Mouse (Mus musculus) pancreas, adult 10 weeks (tissue): ENCODE results near the gene Olfr764-ps1. TPM values are rescaled to one million over a fixed set of nuclear protein-coding genes. Genes with fewer than 3 reads are reported as not detected.

Source experiments
- polyA plus RNA-seq: library from polyadenylated mRNA; stranded (reverse); fragments of 350-450 nt; fragmentation: Illumina TruSeq; extraction: RNeasy Lipid Tissue Mini Kit (QIAGEN cat#74804); gene quantifications from one replicate; pipeline ENCODE4 v1.2.3, GENCODE M21; 2015; ENCODE audit warnings: low read depth, low replicate concordance; ENCODE audit not compliant: insufficient read depth

Gene Olfr764-ps1
- polyA plus RNA-seq, result not detected

DNA sequence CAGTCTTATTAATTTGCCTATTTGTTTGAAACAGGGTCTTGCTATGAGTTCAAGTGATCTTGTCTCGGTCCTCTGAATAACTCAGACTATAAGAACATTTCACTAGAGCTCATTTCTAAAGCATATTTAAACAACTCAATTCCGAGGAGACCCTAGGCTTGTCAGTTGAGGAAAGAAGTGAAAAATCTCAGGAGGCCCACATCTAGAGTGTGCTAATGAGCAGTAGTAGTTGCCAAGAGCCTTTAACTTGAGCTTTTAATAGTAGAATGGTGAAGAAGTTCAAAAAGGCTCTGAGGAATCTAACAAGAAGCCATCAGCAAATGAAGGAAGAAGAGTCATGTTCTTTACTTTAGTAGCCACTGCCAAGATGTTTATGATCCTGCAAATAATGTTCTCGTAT, at the start of gene Olfr764-ps1:
Gene Olfr764-ps1, minus strand, starts transcription at position 101 of the 400 bp plus-strand sequence.

DNA sequence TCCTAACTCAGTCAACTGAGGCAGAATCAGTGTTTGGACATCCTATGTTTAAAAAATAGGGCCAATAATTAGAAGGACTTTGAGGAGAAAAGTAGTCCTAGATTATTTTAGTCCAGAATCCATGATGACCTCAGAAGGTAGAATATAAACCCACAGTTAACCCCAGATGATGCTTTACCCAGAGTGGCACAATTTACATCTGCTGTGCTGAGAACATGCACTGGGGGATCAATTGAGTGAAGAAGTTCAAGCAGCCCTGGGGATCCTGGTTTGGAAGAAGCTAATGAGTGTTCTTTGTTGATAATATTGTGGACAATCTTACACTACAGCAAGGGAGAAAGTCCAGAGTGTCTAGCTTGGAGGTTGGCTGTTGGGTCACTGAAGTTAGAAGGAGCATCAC, 43.1 kb upstream of the Olfr764-ps1 start, which contains the start of gene Olfr767:
Gene Olfr767, minus strand, starts transcription at position 101 of the 400 bp plus-strand sequence.

DNA sequence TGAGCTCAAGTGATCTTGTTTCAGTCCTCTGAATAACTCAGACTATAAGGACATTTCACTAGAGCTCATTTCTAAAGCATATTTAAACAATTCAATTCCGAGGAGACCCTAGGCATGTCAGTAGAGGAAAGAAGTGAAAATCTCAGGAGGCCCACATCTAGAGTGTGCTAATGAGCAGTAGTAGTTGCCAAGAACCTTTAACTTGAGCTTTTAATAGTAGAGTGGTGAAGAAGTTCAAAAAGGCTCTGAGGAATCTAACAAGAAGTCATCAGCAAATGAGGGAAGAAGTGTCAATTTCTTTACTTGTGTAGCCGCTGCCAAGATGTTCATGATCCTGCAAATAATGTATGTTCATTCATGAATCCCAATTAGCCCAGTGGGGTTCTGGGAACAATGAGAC, 29.2 kb upstream of the Olfr764-ps1 start, which contains the start of gene Olfr766-ps1:
Gene Olfr766-ps1, minus strand, starts transcription at position 101 of the 400 bp plus-strand sequence.

DNA sequence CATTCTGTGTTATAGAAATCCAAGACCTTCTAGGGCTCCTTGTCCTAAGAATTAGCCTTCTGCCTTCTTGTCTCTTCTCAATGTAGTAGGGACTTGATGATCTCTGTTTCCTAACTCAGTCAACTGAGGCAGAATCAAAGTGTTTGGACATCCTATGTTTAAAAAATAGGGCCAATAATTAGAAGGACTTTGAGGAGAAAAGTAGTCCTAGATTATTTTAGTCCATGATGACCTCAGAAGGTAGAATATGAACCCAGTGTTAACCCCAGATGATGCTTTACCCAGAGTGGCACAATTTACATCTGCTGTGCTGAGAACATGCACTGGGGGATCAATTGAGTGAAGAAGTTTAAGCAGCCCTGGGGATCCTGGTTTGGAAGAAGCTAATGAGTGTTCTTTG, 10.2 kb upstream of the Olfr764-ps1 start, which contains the start of gene Olfr765:
Gene Olfr765, minus strand, starts transcription at position 101 of the 400 bp plus-strand sequence.

DNA sequence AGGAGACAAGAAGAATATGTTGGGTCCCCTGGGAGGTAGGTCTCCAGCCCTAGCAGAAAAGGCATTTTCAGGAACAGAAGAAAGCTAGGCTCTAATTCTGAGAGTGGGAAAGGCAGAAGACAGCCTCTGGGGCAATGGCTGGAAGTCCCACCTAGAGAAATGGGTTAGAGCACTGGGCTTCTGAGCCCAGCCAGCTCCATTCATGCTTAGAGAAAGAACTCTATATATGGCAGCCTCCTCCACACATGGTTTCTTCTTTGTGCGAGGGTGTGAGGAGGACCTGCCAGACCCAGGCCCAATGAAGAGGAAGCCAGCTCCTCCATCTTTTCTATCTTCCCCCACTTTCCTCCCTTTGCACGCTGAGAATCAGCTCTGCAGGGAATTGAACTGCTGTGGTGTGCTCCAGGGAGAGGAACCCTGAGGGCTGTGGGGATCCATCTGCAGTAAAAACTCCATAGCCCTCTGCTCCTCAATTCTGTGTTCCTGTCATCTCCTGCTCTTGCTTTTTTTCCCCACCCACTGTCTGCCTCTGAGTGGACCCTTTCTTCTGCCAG, 29.3 kb downstream of the Olfr764-ps1 start, which contains the start of gene Olfr763:
Gene Olfr763, plus strand, starts transcription at position 504 of the 554 bp plus-strand sequence.

DNA sequence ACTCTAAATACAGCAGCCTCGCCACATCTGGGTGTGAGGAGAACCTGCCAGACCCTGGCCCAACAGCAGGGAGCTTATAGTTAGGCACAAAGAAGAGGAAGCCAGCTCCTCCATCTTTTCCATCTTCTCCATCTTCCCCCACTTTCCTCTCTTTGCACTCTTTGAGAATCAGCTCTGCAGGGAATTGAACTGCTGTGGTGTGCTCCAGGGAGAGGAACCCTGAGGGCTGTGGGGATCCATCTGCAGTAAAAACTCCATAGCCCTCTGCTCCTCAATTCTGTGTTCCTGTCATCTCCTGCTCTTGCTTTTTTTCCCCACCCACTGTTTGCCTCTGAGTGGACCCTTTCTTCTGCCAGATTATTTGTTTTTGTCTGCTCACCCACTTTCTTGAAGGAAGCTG, 50.6 kb downstream of the Olfr764-ps1 start, which contains the start of gene Olfr9:
Gene Olfr9, plus strand, starts transcription at position 301 of the 400 bp plus-strand sequence.

Other genes with a start within 250 kb of the Olfr764-ps1 start
- gene Mmp19, start 249.0 kb downstream of the Olfr764-ps1 start, polyA plus RNA-seq, result 3.0 TPM
- 9.2 TPM for gene Dnajc14, start 235.8 kb downstream of the Olfr764-ps1 start, polyA plus RNA-seq
- 6.6 TPM for gene Tmem198b, start 235.5 kb downstream of the Olfr764-ps1 start, polyA plus RNA-seq
- 15.9 TPM for gene Sarnp, start 222.6 kb downstream of the Olfr764-ps1 start, polyA plus RNA-seq
- 11.8 TPM for gene Ormdl2, start 218.3 kb downstream of the Olfr764-ps1 start, polyA plus RNA-seq
- not detected for gene Gdf11, start 148.2 kb downstream of the Olfr764-ps1 start, polyA plus RNA-seq
- gene Cd63, start 138.9 kb downstream of the Olfr764-ps1 start, polyA plus RNA-seq, result 125 TPM
- 12.1 TPM for gene Rdh5, start 117.0 kb downstream of the Olfr764-ps1 start, polyA plus RNA-seq
- gene Bloc1s1, start 115.9 kb downstream of the Olfr764-ps1 start, polyA plus RNA-seq, result 47.0 TPM
- gene Itga7, start 106.1 kb downstream of the Olfr764-ps1 start, polyA plus RNA-seq, result 5.2 TPM
- not detected for gene Mettl7b, start 78.9 kb downstream of the Olfr764-ps1 start, polyA plus RNA-seq
- not detected for gene Olfr9, start 50.5 kb downstream of the Olfr764-ps1 start, polyA plus RNA-seq
- not detected for gene Olfr763, start 29.1 kb downstream of the Olfr764-ps1 start, polyA plus RNA-seq
- not detected for gene Olfr765, start 10.1 kb upstream of the Olfr764-ps1 start, polyA plus RNA-seq
- not detected for gene Olfr766-ps1, start 29.1 kb upstream of the Olfr764-ps1 start, polyA plus RNA-seq
- gene Olfr767, start 43.0 kb upstream of the Olfr764-ps1 start, polyA plus RNA-seq, result not detected
- not detected for gene Olfr768, start 59.5 kb upstream of the Olfr764-ps1 start, polyA plus RNA-seq
- not detected for gene Olfr769, start 78.0 kb upstream of the Olfr764-ps1 start, polyA plus RNA-seq
- gene Olfr770, start 99.1 kb upstream of the Olfr764-ps1 start, polyA plus RNA-seq, result not detected
- not detected for gene Olfr771, start 124.9 kb upstream of the Olfr764-ps1 start, polyA plus RNA-seq
- not detected for gene Olfr772, start 138.0 kb upstream of the Olfr764-ps1 start, polyA plus RNA-seq
- not detected for gene Olfr773, start 147.5 kb upstream of the Olfr764-ps1 start, polyA plus RNA-seq
- not detected for gene Olfr774, start 196.3 kb upstream of the Olfr764-ps1 start, polyA plus RNA-seq
- not detected for gene Olfr775, start 208.5 kb upstream of the Olfr764-ps1 start, polyA plus RNA-seq
- not detected for gene Olfr776, start 219.2 kb upstream of the Olfr764-ps1 start, polyA plus RNA-seq
- not detected for gene Olfr777, start 231.6 kb upstream of the Olfr764-ps1 start, polyA plus RNA-seq